Mouse (Mus musculus) right cerebral cortex, adult 18-20 months (tissue): ENCODE measurements around the gene Hivep2.

Experiments used
- DNase-seq: peaks from one replicate; pipeline ENCODE4 v3.0.0; 2022; ENCODE audit warnings: mixed read lengths

The Hivep2 gene

GRCm38 (mm10) chr10:13973563-13974179, 7.8 kb downstream of the Hivep2 start:
- peak; percentile 39 for DNase-seq

- DNase-seq: no peak
These were observed 8.6 kb downstream of the Hivep2 start for GRCm38 (mm10) chr10:13974472-13974871.

- DNase-seq: no peak
These were observed 10.0 kb downstream of the Hivep2 start for GRCm38 (mm10) chr10:13975861-13976260.

GRCm38 (mm10) chr10:13976267-13976666, 10.4 kb downstream of the Hivep2 start:
- DNase-seq: no peak

GRCm38 (mm10) chr10:13982271-13982670, 16.4 kb downstream of the Hivep2 start:
- DNase-seq: no peak

GRCm38 (mm10) chr10:13982769-13983381, 17.0 kb downstream of the Hivep2 start:
- peak; percentile 82 for DNase-seq

- no peak for DNase-seq
These were observed 17.8 kb downstream of the Hivep2 start for GRCm38 (mm10) chr10:13983631-13984030.

- no peak for DNase-seq
These were observed 18.4 kb downstream of the Hivep2 start for GRCm38 (mm10) chr10:13984233-13984632.

- DNase-seq: no peak
These were observed 20.7 kb downstream of the Hivep2 start for GRCm38 (mm10) chr10:13986539-13986938.

GRCm38 (mm10) chr10:13987336-13987735, 21.5 kb downstream of the Hivep2 start:
- no peak for DNase-seq

GRCm38 (mm10) chr10:13988280-13988679, 22.4 kb downstream of the Hivep2 start:
- DNase-seq: no peak

- DNase-seq: no peak
These were observed 22.9 kb downstream of the Hivep2 start for GRCm38 (mm10) chr10:13988757-13989156.

GRCm38 (mm10) chr10:13990842-13991241, 25.0 kb downstream of the Hivep2 start:
- no peak for DNase-seq

GRCm38 (mm10) chr10:13993411-13993810, 27.5 kb downstream of the Hivep2 start:
- DNase-seq: no peak

- DNase-seq: no peak
These were observed 31.5 kb downstream of the Hivep2 start for GRCm38 (mm10) chr10:13997336-13997735.

- DNase-seq: no peak
These were observed 39.1 kb downstream of the Hivep2 start for GRCm38 (mm10) chr10:14004769-14005517.

GRCm38 (mm10) chr10:14009721-14010120, 43.8 kb downstream of the Hivep2 start:
- DNase-seq: no peak

- DNase-seq: no peak
These were observed 50.6 kb downstream of the Hivep2 start for GRCm38 (mm10) chr10:14016287-14016970.

- no peak for DNase-seq
These were observed 51.5 kb downstream of the Hivep2 start for GRCm38 (mm10) chr10:14017338-14017737.

GRCm38 (mm10) chr10:14017822-14018364, 52.0 kb downstream of the Hivep2 start:
- DNase-seq: peak; percentile 59

- DNase-seq: no peak
These were observed 52.8 kb downstream of the Hivep2 start for GRCm38 (mm10) chr10:14018672-14019071.

- DNase-seq: no peak
These were observed 53.3 kb downstream of the Hivep2 start for GRCm38 (mm10) chr10:14019198-14019597.

GRCm38 (mm10) chr10:14020253-14020652, 54.4 kb downstream of the Hivep2 start:
- no peak for DNase-seq
